Mouse (Mus musculus): ENCODE results near the gene Cep295. TPM values are rescaled to one million over a fixed set of nuclear protein-coding genes. Genes with fewer than 3 reads are reported as not detected.

The Cep295 gene
- polyA plus RNA-seq, 1 experiment from 2014 or later: 26.9 TPM

- peak overlapping the region; percentile 57 for H3K4me2 ChIP-seq (replicated peaks; ENCODE audit: low read depth, low read length)
- WGBS: 48% methylated on average over 5 of the region's 5 CpGs
- no peaks in the 10 kb centered on the region for H3K27me3 ChIP-seq (ENCODE audit: control insufficient read depth, insufficient read depth, low read length)
- H3K9ac ChIP-seq (ENCODE audit: low read depth, low read length): peak overlapping the region; percentile 97
- H3K4me3 ChIP-seq (ENCODE audit: low read length): peak overlapping the region; percentile 96
- 0 out of 2 replicates have a peak overlapping the region, but pooled peaks have one; percentile 15 for H3K27ac ChIP-seq (ENCODE audit: low read depth, low read length)
- ATAC-seq (ENCODE audit: low FRiP score, low TSS enrichment): peak; percentile 25; the same call in 1 of the 2 replicates
- H3K36me3 ChIP-seq (ENCODE audit: control insufficient read depth, insufficient read depth, low read length): peaks cover 9% of the 10 kb centered on the region
- H3K9me3 ChIP-seq (ENCODE audit: control insufficient read depth, low read length): no peaks in the 10 kb centered on the region
- 0 out of 2 replicates have a peak, but pooled peaks cover 10% of the 10 kb centered on the region for H3K4me1 ChIP-seq (ENCODE audit: control insufficient read depth, insufficient read depth, low read length)
Observed at GRCm38 (mm10) chr9:15280491-15280879, 77.1 kb downstream of the Cep295 start.

- peak within 1 kb of the TSS; percentile 97 for H3K9ac ChIP-seq (ENCODE audit: low read depth, low read length)
- WGBS: 1% methylated on average over 57 of the region's 57 CpGs
- H3K36me3 ChIP-seq (ENCODE audit: control insufficient read depth, insufficient read depth, low read length): peaks cover 15% of the 10 kb centered on the region
- peak within 1 kb of the TSS; percentile 96 for H3K4me3 ChIP-seq (ENCODE audit: low read length)
- peak within 1 kb of the TSS; percentile 61 for H3K4me2 ChIP-seq (replicated peaks; ENCODE audit: low read depth, low read length)
- peak; percentile 97 for ATAC-seq (ENCODE audit: low FRiP score, low TSS enrichment)
- peak within 1 kb of the TSS; percentile 91 for H3K27ac ChIP-seq (ENCODE audit: low read depth, low read length)
- 0 out of 2 replicates have a peak, but pooled peaks cover 10% of the 10 kb centered on the region for H3K4me1 ChIP-seq (ENCODE audit: control insufficient read depth, insufficient read depth, low read length)
- no peaks in the 10 kb centered on the region for H3K27me3 ChIP-seq (ENCODE audit: control insufficient read depth, insufficient read depth, low read length)
- no peaks in the 10 kb centered on the region for H3K9me3 ChIP-seq (ENCODE audit: control insufficient read depth, low read length)
Observed at GRCm38 (mm10) chr9:15279649-15280490, 77.7 kb downstream of the Cep295 start, which contains the start of gene Med17. Med17 (minus strand) TSS chr9:15279931.

- 9% methylated on average over 19 of the region's 19 CpGs for WGBS
- no peak; the same call in 1 of the 2 replicates for ATAC-seq (ENCODE audit: low FRiP score, low TSS enrichment)
- Histone ChIP-seq H3K4me3 (ENCODE audit: low read length) (peak overlapping the region; percentile 96), H3K4me2 (replicated peaks; ENCODE audit: low read depth, low read length) (peak overlapping the region; percentile 61), H3K27ac (ENCODE audit: low read depth, low read length) (peak overlapping the region; percentile 91), H3K27me3 (ENCODE audit: control insufficient read depth, insufficient read depth, low read length) (no peaks in the 10 kb centered on the region), H3K9ac (ENCODE audit: low read depth, low read length) (peak overlapping the region; percentile 97), H3K36me3 (ENCODE audit: control insufficient read depth, insufficient read depth, low read length) (peaks cover 22% of the 10 kb centered on the region), H3K9me3 (ENCODE audit: control insufficient read depth, low read length) (no peaks in the 10 kb centered on the region), H3K4me1 (ENCODE audit: control insufficient read depth, insufficient read depth, low read length) (0 out of 2 replicates have a peak, but pooled peaks cover 10% of the 10 kb centered on the region)
Observed at GRCm38 (mm10) chr9:15279139-15279648, 78.4 kb downstream of the Cep295 start.

GRCm38 (mm10) chr9:15278343-15278742 is 79.2 kb downstream of the Cep295 start:
- Histone ChIP-seq H3K9ac (ENCODE audit: low read depth, low read length) (no peak overlapping the region), H3K9me3 (ENCODE audit: control insufficient read depth, low read length) (no peaks in the 10 kb centered on the region), H3K4me1 (ENCODE audit: control insufficient read depth, insufficient read depth, low read length) (0 out of 2 replicates have a peak, but pooled peaks cover 10% of the 10 kb centered on the region), H3K4me3 (ENCODE audit: low read length) (no peak overlapping the region), H3K27ac (ENCODE audit: low read depth, low read length) (no peak overlapping the region), H3K4me2 (replicated peaks; ENCODE audit: low read depth, low read length) (no peak overlapping the region), H3K27me3 (ENCODE audit: control insufficient read depth, insufficient read depth, low read length) (no peaks in the 10 kb centered on the region), H3K36me3 (ENCODE audit: control insufficient read depth, insufficient read depth, low read length) (peaks cover 30% of the 10 kb centered on the region)
- ATAC-seq (ENCODE audit: low FRiP score, low TSS enrichment): no peak
- 96% methylated on average over 3 of the region's 3 CpGs for WGBS

- H3K36me3 ChIP-seq (ENCODE audit: control insufficient read depth, insufficient read depth, low read length): peaks cover 45% of the 10 kb centered on the region
- 94% methylated on average over 4 of the region's 4 CpGs for WGBS
- ATAC-seq (ENCODE audit: low FRiP score, low TSS enrichment): no peak
- 0 out of 2 replicates have a peak, but pooled peaks cover 10% of the 10 kb centered on the region for H3K4me1 ChIP-seq (ENCODE audit: control insufficient read depth, insufficient read depth, low read length)
- no peak overlapping the region for H3K4me3 ChIP-seq (ENCODE audit: low read length)
- H3K4me2 ChIP-seq (replicated peaks; ENCODE audit: low read depth, low read length): no peak overlapping the region
- no peak overlapping the region for H3K27ac ChIP-seq (ENCODE audit: low read depth, low read length)
- no peaks in the 10 kb centered on the region for H3K9me3 ChIP-seq (ENCODE audit: control insufficient read depth, low read length)
- no peak overlapping the region for H3K9ac ChIP-seq (ENCODE audit: low read depth, low read length)
- no peaks in the 10 kb centered on the region for H3K27me3 ChIP-seq (ENCODE audit: control insufficient read depth, insufficient read depth, low read length)
Observed at GRCm38 (mm10) chr9:15276855-15277254, 80.7 kb downstream of the Cep295 start.

GRCm38 (mm10) chr9:15273981-15274380 is 83.6 kb downstream of the Cep295 start:
- Histone ChIP-seq H3K27me3 (ENCODE audit: control insufficient read depth, insufficient read depth, low read length) (no peaks in the 10 kb centered on the region), H3K4me3 (ENCODE audit: low read length) (no peak overlapping the region), H3K9ac (ENCODE audit: low read depth, low read length) (no peak overlapping the region), H3K27ac (ENCODE audit: low read depth, low read length) (no peak overlapping the region), H3K4me2 (replicated peaks; ENCODE audit: low read depth, low read length) (no peak overlapping the region), H3K9me3 (ENCODE audit: control insufficient read depth, low read length) (no peaks in the 10 kb centered on the region), H3K4me1 (ENCODE audit: control insufficient read depth, insufficient read depth, low read length) (0 out of 2 replicates have a peak, but pooled peaks cover 6% of the 10 kb centered on the region), H3K36me3 (ENCODE audit: control insufficient read depth, insufficient read depth, low read length) (peaks cover 72% of the 10 kb centered on the region)
- 94% methylated on average over 2 of the region's 2 CpGs for WGBS
- no peak for ATAC-seq (ENCODE audit: low FRiP score, low TSS enrichment)

Small RNAs within 50 kb of the gene (microRNA-seq; reads per million reads assigned to microRNA genes)
- gene Gm49349 (not detected), gene mmu-mir-7650 (not detected)

Other genes starting within 250 kb of the Cep295 start
- gene Hephl1, start 245.7 kb downstream of the Cep295 start, polyA plus RNA-seq (2014; fragmentation: Nextera tagmentation; extraction: Ambion mirVana): not detected in 2 replicates
- 5.6 and 8.0 TPM in 2 replicates for gene Vstm5, start 118.7 kb downstream of the Cep295 start, polyA plus RNA-seq (2014; fragmentation: Nextera tagmentation; extraction: Ambion mirVana)
- gene Med17, start 77.9 kb downstream of the Cep295 start, polyA plus RNA-seq (2014; fragmentation: Nextera tagmentation; extraction: Ambion mirVana): 32.4 and 40.2 TPM in 2 replicates
- 101 and 121 TPM in 2 replicates for gene Taf1d, start 51.6 kb downstream of the Cep295 start, polyA plus RNA-seq (2014; fragmentation: Nextera tagmentation; extraction: Ambion mirVana)
- 10.4 and 13.8 TPM in 2 replicates for gene 4931406C07Rik, start 51.3 kb downstream of the Cep295 start, polyA plus RNA-seq (2014; fragmentation: Nextera tagmentation; extraction: Ambion mirVana)
- gene Smco4, start 135.6 kb upstream of the Cep295 start, polyA plus RNA-seq (2014; fragmentation: Nextera tagmentation; extraction: Ambion mirVana): 7.0 and 24.0 TPM in 2 replicates

Measured in kidney, embryonic 14.5 days (tissue).